Mouse (Mus musculus): ENCODE measurements around the gene Qpct. TPM values are rescaled to one million over a fixed set of nuclear protein-coding genes. Genes with fewer than 3 reads are reported as not detected.

Gene Qpct
- polyA plus RNA-seq, 1 experiment from 2014 or later: 6.7 TPM

DNA sequence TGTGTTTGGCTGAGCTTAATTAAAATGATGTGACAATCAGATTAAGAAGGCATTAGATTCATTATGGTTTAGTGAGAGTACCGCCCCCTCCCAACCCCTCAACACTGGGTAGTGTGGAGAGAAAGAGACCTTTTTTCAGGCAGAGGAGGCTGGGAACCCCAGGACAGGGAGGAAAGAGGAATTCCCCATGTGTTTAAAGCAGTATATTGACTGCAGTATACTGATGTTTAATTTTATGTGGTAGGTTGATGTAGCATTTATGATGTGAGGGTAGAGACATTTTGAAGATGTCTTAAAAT is 26.1 kb downstream of the Qpct start:
- Histone ChIP-seq H3K27me3 (ENCODE audit: insufficient read depth, low read length) (no peaks in the 10 kb centered on the region), H3K9me3 (replicated peaks; ENCODE audit: low read length) (no peaks in the 10 kb centered on the region), H3K4me2 (ENCODE audit: low read length) (no peak overlapping the region), H3K4me3 (replicated peaks; ENCODE audit: low read depth, low read length) (no peak overlapping the region), H3K4me1 (replicated peaks; ENCODE audit: insufficient read depth, low read length) (no peaks in the 10 kb centered on the region), H3K9ac (ENCODE audit: low read depth, low read length) (no peak overlapping the region), H3K27ac (no peak overlapping the region), H3K36me3 (ENCODE audit: insufficient read depth, low read length) (no peaks in the 10 kb centered on the region)
- DNase-seq (ENCODE audit: low spot score) (no peak), ATAC-seq (replicated peaks; ENCODE audit: low FRiP score, low read depth) (no peak)
- WGBS: 69% methylated on average over 1 of the region's 1 CpGs
- no peak for TF ChIP-seq CTCF (IDR thresholded peaks at IDR 0.05; ENCODE audit: low read depth)

DNA sequence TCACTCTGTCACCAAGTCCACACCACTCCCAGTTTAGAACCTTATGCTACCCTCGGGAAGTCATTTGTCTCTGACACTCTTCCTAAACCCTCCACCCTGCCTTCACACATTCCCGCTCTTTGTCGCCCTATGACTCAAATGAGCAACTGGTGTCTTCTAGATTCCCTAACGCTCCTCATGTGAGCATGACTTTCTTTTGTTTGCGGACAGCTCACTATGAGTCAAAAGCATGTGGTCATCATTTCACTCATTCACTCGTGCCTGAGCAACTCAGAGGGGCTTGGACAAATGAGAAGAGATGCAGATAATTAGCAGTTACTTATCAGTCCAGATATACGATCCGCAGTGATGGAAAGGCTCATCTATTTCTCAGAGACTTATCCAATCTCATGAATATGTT is 26.5 kb downstream of the Qpct start:
- Histone ChIP-seq H3K27me3 (ENCODE audit: insufficient read depth, low read length) (no peaks in the 10 kb centered on the region), H3K4me1 (replicated peaks; ENCODE audit: insufficient read depth, low read length) (no peaks in the 10 kb centered on the region), H3K4me3 (replicated peaks; ENCODE audit: low read depth, low read length) (no peak overlapping the region), H3K4me2 (ENCODE audit: low read length) (no peak overlapping the region), H3K9me3 (replicated peaks; ENCODE audit: low read length) (no peaks in the 10 kb centered on the region), H3K27ac (no peak overlapping the region), H3K36me3 (ENCODE audit: insufficient read depth, low read length) (no peaks in the 10 kb centered on the region), H3K9ac (ENCODE audit: low read depth, low read length) (no peak overlapping the region)
- 83% methylated on average over 8 of the region's 8 CpGs for WGBS
- DNase-seq (ENCODE audit: low spot score) (no peak), ATAC-seq (replicated peaks; ENCODE audit: low FRiP score, low read depth) (no peak)
- no peak for TF ChIP-seq CTCF (IDR thresholded peaks at IDR 0.05; ENCODE audit: low read depth)

DNA sequence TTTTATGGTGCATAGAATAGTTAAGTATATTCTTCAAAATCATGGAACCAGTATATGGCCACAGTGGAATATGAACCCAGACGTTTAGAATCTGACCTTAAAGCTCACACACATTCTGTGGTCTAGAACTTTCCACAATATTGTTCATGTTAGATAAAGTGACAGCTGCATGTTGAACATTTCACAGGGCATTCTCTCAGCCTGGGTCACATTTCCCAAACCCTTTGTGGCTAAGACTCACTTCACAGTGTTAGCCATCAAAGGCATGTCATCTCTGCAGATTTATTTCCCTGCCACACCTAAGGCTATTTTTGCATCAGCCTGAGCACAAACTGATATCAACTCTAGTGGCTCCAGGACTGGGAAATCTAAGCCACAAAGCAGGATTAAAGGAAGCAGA is 40.0 kb downstream of the Qpct start:
- Histone ChIP-seq H3K36me3 (ENCODE audit: insufficient read depth, low read length) (no peaks in the 10 kb centered on the region), H3K27ac (no peak overlapping the region), H3K4me3 (replicated peaks; ENCODE audit: low read depth, low read length) (no peak overlapping the region), H3K4me2 (ENCODE audit: low read length) (no peak overlapping the region), H3K9ac (ENCODE audit: low read depth, low read length) (no peak overlapping the region), H3K4me1 (replicated peaks; ENCODE audit: insufficient read depth, low read length) (no peaks in the 10 kb centered on the region), H3K27me3 (ENCODE audit: insufficient read depth, low read length) (no peaks in the 10 kb centered on the region), H3K9me3 (replicated peaks; ENCODE audit: low read length) (no peaks in the 10 kb centered on the region)
- 30% methylated on average over 1 of the region's 1 CpGs for WGBS
- DNase-seq (ENCODE audit: low spot score) (no peak), ATAC-seq (replicated peaks; ENCODE audit: low FRiP score, low read depth) (no peak)
- TF ChIP-seq CTCF (IDR thresholded peaks at IDR 0.05; ENCODE audit: low read depth): no peak

- H3K27ac ChIP-seq: no peak overlapping the region
- ATAC-seq (replicated peaks; ENCODE audit: low FRiP score, low read depth) (no peak), DNase-seq (ENCODE audit: low spot score) (no peak)
- no peaks in the 10 kb centered on the region for H3K4me1 ChIP-seq (replicated peaks; ENCODE audit: insufficient read depth, low read length)
- H3K27me3 ChIP-seq (ENCODE audit: insufficient read depth, low read length): no peaks in the 10 kb centered on the region
- no peaks in the 10 kb centered on the region for H3K9me3 ChIP-seq (replicated peaks; ENCODE audit: low read length)
- H3K36me3 ChIP-seq (ENCODE audit: insufficient read depth, low read length): no peaks in the 10 kb centered on the region
- no peak overlapping the region for H3K4me2 ChIP-seq (ENCODE audit: low read length)
- WGBS: 60% methylated on average over 5 of the region's 5 CpGs
- H3K4me3 ChIP-seq (replicated peaks; ENCODE audit: low read depth, low read length): no peak overlapping the region
- no peak for TF ChIP-seq CTCF (IDR thresholded peaks at IDR 0.05; ENCODE audit: low read depth)
- no peak overlapping the region for H3K9ac ChIP-seq (ENCODE audit: low read depth, low read length)
These were observed 41.7 kb downstream of the Qpct start for GRCm38 (mm10) chr17:79093286-79093975.

DNA sequence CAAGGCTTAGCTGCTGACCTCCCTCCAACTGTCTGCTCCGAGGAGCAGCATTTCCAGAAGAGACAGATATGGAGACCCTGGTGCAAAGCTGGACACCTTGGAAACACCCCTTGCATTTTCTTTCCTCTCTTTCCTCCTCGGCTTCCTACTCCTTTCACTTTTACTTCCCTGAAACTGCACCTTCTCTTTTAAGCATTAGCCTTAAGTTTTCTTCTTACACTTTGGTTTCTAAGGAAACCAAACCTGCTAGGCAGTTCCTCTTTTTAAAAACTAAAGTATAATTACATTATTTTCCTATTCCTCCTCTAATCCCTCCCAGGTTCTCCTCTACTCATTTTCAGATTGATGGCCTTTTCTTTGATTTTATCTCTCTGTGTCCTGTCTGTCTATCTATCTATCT is 43.9 kb downstream of the Qpct start:
- ATAC-seq (replicated peaks; ENCODE audit: low FRiP score, low read depth): no peak
- H3K4me3 ChIP-seq (replicated peaks; ENCODE audit: low read depth, low read length): no peak overlapping the region
- no peak for DNase-seq (ENCODE audit: low spot score)
- H3K27me3 ChIP-seq (ENCODE audit: insufficient read depth, low read length): no peaks in the 10 kb centered on the region
- H3K36me3 ChIP-seq (ENCODE audit: insufficient read depth, low read length): no peaks in the 10 kb centered on the region
- H3K9me3 ChIP-seq (replicated peaks; ENCODE audit: low read length): no peaks in the 10 kb centered on the region
- no peak overlapping the region for H3K4me2 ChIP-seq (ENCODE audit: low read length)
- 81% methylated on average over 2 of the region's 2 CpGs for WGBS
- TF ChIP-seq CTCF (IDR thresholded peaks at IDR 0.05; ENCODE audit: low read depth): no peak
- H3K9ac ChIP-seq (ENCODE audit: low read depth, low read length): no peak overlapping the region
- H3K4me1 ChIP-seq (replicated peaks; ENCODE audit: insufficient read depth, low read length): no peaks in the 10 kb centered on the region
- no peak overlapping the region for H3K27ac ChIP-seq

- Histone ChIP-seq H3K9me3 (replicated peaks; ENCODE audit: low read length) (no peaks in the 10 kb centered on the region), H3K4me1 (replicated peaks; ENCODE audit: insufficient read depth, low read length) (no peaks in the 10 kb centered on the region), H3K27me3 (ENCODE audit: insufficient read depth, low read length) (no peaks in the 10 kb centered on the region), H3K4me2 (ENCODE audit: low read length) (no peak overlapping the region), H3K36me3 (ENCODE audit: insufficient read depth, low read length) (no peaks in the 10 kb centered on the region), H3K9ac (ENCODE audit: low read depth, low read length) (no peak overlapping the region), H3K4me3 (replicated peaks; ENCODE audit: low read depth, low read length) (no peak overlapping the region), H3K27ac (no peak overlapping the region)
- TF ChIP-seq CTCF (IDR thresholded peaks at IDR 0.05; ENCODE audit: low read depth): no peak
- DNase-seq (ENCODE audit: low spot score) (no peak), ATAC-seq (replicated peaks; ENCODE audit: low FRiP score, low read depth) (no peak)
- WGBS: 79% methylated on average over 4 of the region's 4 CpGs
These were observed 48.2 kb downstream of the Qpct start for GRCm38 (mm10) chr17:79099866-79100265.

- no peaks in the 10 kb centered on the region for H3K4me1 ChIP-seq (replicated peaks; ENCODE audit: insufficient read depth, low read length)
- H3K4me2 ChIP-seq (ENCODE audit: low read length): no peak overlapping the region
- H3K27me3 ChIP-seq (ENCODE audit: insufficient read depth, low read length): no peaks in the 10 kb centered on the region
- DNase-seq (ENCODE audit: low spot score) (no peak), ATAC-seq (replicated peaks; ENCODE audit: low FRiP score, low read depth) (no peak)
- 53% methylated on average over 6 of the region's 6 CpGs for WGBS
- H3K9ac ChIP-seq (ENCODE audit: low read depth, low read length): no peak overlapping the region
- no peak overlapping the region for H3K4me3 ChIP-seq (replicated peaks; ENCODE audit: low read depth, low read length)
- H3K9me3 ChIP-seq (replicated peaks; ENCODE audit: low read length): no peaks in the 10 kb centered on the region
- TF ChIP-seq CTCF (IDR thresholded peaks at IDR 0.05; ENCODE audit: low read depth): no peak
- no peaks in the 10 kb centered on the region for H3K36me3 ChIP-seq (ENCODE audit: insufficient read depth, low read length)
- no peak overlapping the region for H3K27ac ChIP-seq
These were observed 56.5 kb downstream of the Qpct start for GRCm38 (mm10) chr17:79108238-79108637.

All from kidney, postnatal 0 days (tissue).